Mouse (Mus musculus) heart, embryonic 15.5 days (tissue): Measurements from ENCODE around the gene Cela2a. TPM values are rescaled to one million over a fixed set of nuclear protein-coding genes. Genes with fewer than 3 reads are reported as not detected.

ENCODE experiments used
- ATAC-seq: fragments of 200-750 bp; cut with Nextera tagmentation; replicated peaks from 2 replicates; pipeline ENCODE4 v1.8.0; 2017; ENCODE audit warnings: low read depth, moderate TSS enrichment; ENCODE audit not compliant: insufficient number of reproducible peaks, insufficient read depth, low FRiP score
- H3K27ac ChIP-seq: fragments of 300-500 bp; sonication (generic); 2 replicates; pipeline ENCODE4 v1.5.1; 2015; ENCODE audit warnings: mild to moderate bottlenecking, inconsistent platforms
- H3K27me3 ChIP-seq: fragments of 300-500 bp; sonication (generic); 2 replicates; pipeline ENCODE4 v1.6.1; 2015; ENCODE audit warnings: inconsistent platforms
- H3K36me3 ChIP-seq: fragments of 300-500 bp; sonication (generic); 2 replicates; pipeline ENCODE4 v1.6.1; 2015; ENCODE audit warnings: mild to moderate bottlenecking, inconsistent platforms
- H3K4me1 ChIP-seq: fragments of 300-500 bp; sonication (generic); replicated peaks from 2 replicates; pipeline ENCODE4 v1.6.1; 2015; ENCODE audit warnings: inconsistent platforms
- H3K4me2 ChIP-seq: fragments of 300-500 bp; sonication (generic); 2 replicates; pipeline ENCODE4 v1.6.1; 2015; ENCODE audit warnings: inconsistent platforms, mild to moderate bottlenecking, moderate library complexity
- H3K4me3 ChIP-seq: fragments of 300-500 bp; sonication (generic); 2 replicates; pipeline ENCODE4 v1.5.1; 2015; ENCODE audit warnings: mild to moderate bottlenecking, inconsistent platforms
- H3K9ac ChIP-seq: fragments of 300-500 bp; sonication (generic); 2 replicates; pipeline ENCODE4 v1.6.1; 2015; ENCODE audit warnings: mild to moderate bottlenecking, inconsistent platforms
- H3K9me3 ChIP-seq: fragments of 300-500 bp; sonication (generic); replicated peaks from 2 replicates; pipeline ENCODE4 v1.6.1; 2016; ENCODE audit warnings: inconsistent platforms
- WGBS: fragments of 180-500 bp; shearing (Covaris S2); methylation state at CpG from one replicate; pipeline ENCODE4 v1.1.7; 2015; ENCODE audit warnings: mixed read lengths; 5-methylcytosine and 5-hydroxymethylcytosine counted together
- polyA plus RNA-seq: library from polyadenylated mRNA; unstranded; fragments of >200 nt; fragmentation: Nextera tagmentation; extraction: Ambion mirVana; gene quantifications from 2 replicates; pipeline ENCODE4 v1.2.1, GENCODE M21; 2015

Gene Cela2a
- polyA plus RNA-seq, 1 experiment from 2014 or later, result 0.35 TPM

- Histone ChIP-seq H3K9ac (no peak overlapping the region), H3K27ac (no peak overlapping the region), H3K36me3 (peaks cover 40% of the 10 kb centered on the region), H3K9me3 (no peaks in the 10 kb centered on the region), H3K4me2 (no peak overlapping the region), H3K27me3 (no peaks in the 10 kb centered on the region), H3K4me1 (peaks cover 33% of the 10 kb centered on the region), H3K4me3 (no peak overlapping the region)
- ATAC-seq, result no peak
- 87% methylated on average over 3 of the region's 3 CpGs for WGBS
Observed at GRCm38 (mm10) chr4:141765008-141765407, 61.0 kb downstream of the Cela2a start.

Other genes starting within 250 kb of the Cela2a start
- 48.4 and 59.1 TPM in 2 replicates for gene Fblim1, start 220.1 kb downstream of the Cela2a start, polyA plus RNA-seq
- gene Tmem82, start 207.5 kb downstream of the Cela2a start, polyA plus RNA-seq, result 1.0 and 1.2 TPM in 2 replicates
- 0.76 and 0.96 TPM in 2 replicates for gene Slc25a34, start 202.3 kb downstream of the Cela2a start, polyA plus RNA-seq
- 6.9 and 7.1 TPM in 2 replicates for gene Plekhm2, start 161.3 kb downstream of the Cela2a start, polyA plus RNA-seq
- gene Rsc1a1, start 140.6 kb downstream of the Cela2a start, polyA plus RNA-seq, result 0.27 TPM in 1 of 2 replicates, not detected in the other
- 13.6 and 16.6 TPM in 2 replicates for gene Ddi2, start 102.7 kb downstream of the Cela2a start, polyA plus RNA-seq
- 0.57 and 0.80 TPM in 2 replicates for gene Agmat, start 79.5 kb downstream of the Cela2a start, polyA plus RNA-seq
- 3.7 and 4.8 TPM in 2 replicates for gene Dnajc16, start 35.2 kb downstream of the Cela2a start, polyA plus RNA-seq
- gene Casp9, start 32.5 kb downstream of the Cela2a start, polyA plus RNA-seq, result 14.1 and 19.7 TPM in 2 replicates
- gene Ctrc, start 20.2 kb upstream of the Cela2a start, polyA plus RNA-seq, result not detected in 2 replicates
- gene Efhd2, start 48.8 kb upstream of the Cela2a start, polyA plus RNA-seq, result 62.0 and 79.3 TPM in 2 replicates
- gene Fhad1, start 188.9 kb upstream of the Cela2a start, polyA plus RNA-seq, result 2.7 and 2.8 TPM in 2 replicates